Mouse (Mus musculus): ENCODE measurements around the gene Smco1. TPM values are rescaled to one million over a fixed set of nuclear protein-coding genes. Genes with fewer than 3 reads are reported as not detected.

The Smco1 gene
- total RNA-seq, 2 experiments from 2014 or later, result 48.0 to 55.0 TPM

- no peak for DNase-seq
Observed at GRCm38 (mm10) chr16:32311970-32312369, 40.7 kb downstream of the Smco1 start.

DNA sequence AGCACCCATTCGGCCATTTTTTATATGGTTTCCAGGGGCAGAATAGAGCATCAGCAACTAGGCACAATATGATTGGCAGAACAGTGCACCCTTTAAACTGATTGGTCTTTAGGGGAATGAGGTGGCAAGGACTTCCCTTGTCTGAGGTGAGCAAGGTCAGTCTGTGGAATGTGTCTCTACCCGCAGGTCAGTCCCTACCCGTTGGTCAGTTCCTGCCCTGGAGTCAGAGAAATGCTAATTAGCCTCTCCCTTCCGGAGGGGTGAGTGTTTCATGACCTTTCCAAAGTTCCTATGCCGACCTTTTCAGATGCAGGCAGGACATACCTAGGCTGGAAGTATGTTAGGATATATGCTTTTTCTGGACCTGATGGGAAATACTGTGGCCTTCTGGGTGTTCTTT lies 41.1 kb downstream of the Smco1 start:
- DNase-seq, result no peak

GRCm38 (mm10) chr16:32312859-32313258 lies 41.6 kb downstream of the Smco1 start:
- DNase-seq, result no peak

DNA sequence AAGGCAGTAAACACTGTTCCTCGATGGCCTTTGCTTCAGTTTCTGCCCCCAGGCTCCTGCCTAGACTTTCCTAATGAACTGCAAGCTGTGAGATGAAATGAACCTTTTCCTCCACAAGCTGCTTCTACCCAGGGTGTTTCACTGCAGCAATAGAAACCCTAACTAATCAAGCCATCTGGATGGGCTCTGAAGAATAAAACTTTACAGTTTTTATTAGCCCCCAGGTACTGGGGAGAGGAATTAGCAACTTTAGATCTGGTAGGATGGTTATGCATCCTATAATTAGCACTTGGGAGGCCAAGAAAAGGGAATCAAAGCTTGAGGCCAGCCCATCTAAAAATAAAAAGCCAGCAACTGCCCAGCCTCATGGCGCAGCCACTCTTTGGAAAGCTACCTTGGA lies 45.3 kb downstream of the Smco1 start:
- no peak for DNase-seq

DNA sequence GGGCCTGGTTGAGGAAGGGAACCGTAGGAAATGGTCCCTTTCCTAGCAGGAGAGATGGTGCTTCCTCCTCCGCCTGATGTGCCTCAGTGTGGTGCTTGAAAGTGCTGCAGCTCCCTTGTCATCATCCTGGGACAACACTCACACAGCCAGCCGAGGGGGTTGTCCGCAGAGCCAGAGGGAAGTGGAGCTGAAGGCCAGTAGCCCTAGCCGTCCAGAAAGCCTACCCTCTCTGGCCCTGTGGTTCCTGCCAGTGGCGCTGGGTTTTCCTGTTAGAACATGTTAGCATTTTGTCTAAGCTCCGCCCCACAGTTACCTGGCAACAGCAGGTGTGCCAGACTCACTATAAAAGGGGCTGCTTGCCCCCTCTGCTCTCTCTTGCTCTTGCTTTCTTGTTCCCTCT lies 52.7 kb downstream of the Smco1 start:
- no peak for DNase-seq

Small RNA genes lying within 50 kb of the gene (microRNA-seq; reads per million reads assigned to microRNA genes)
- 0 reads per million in 2 experiments for gene Mir1946a (ENCODE audit: borderline replicate concordance in 2 of 2)

Other genes starting within 250 kb of the Smco1 start
- 10 to 100 TPM; 13.8 to 14.7 TPM for gene Pak2, start 192.1 kb upstream of the Smco1 start, total RNA-seq (2021)
- gene Pigx, start 171.7 kb upstream of the Smco1 start, total RNA-seq (2021), result 10 to 100 TPM; 12.6 to 14.0 TPM
- gene Cep19, start 171.7 kb upstream of the Smco1 start, total RNA-seq (2021), result 1 to 10 TPM; 7.7 to 7.9 TPM
- gene Nrros, start 105.9 kb upstream of the Smco1 start, total RNA-seq (2021), result 1 to 10 TPM; 1.9 to 2.5 TPM
- not detected for gene Bex6, start 91.6 kb upstream of the Smco1 start, total RNA-seq (2021)
- gene Fbxo45, start 24.3 kb upstream of the Smco1 start, total RNA-seq (2021), result 10 to 100 TPM; 13.8 to 13.9 TPM
- 1 to 10 TPM; 5.2 TPM for gene Wdr53, start 24.2 kb upstream of the Smco1 start, total RNA-seq (2021)
- gene Rnf168, start 6.0 kb downstream of the Smco1 start, total RNA-seq (2021), result 10 to 100 TPM in 1 of 2 experiments, 1 to 10 TPM in 1; 9.8 to 10.5 TPM
- 10 to 100 TPM; 13.0 to 16.2 TPM for gene Ubxn7, start 60.8 kb downstream of the Smco1 start, total RNA-seq (2021)
- gene Tm4sf19, start 129.0 kb downstream of the Smco1 start, total RNA-seq (2021), result not detected
- gene Tctex1d2, start 148.2 kb downstream of the Smco1 start, total RNA-seq (2021), result 1 to 10 TPM; 4.1 to 4.3 TPM
- gene Pcyt1a, start 159.5 kb downstream of the Smco1 start, total RNA-seq (2021), result 100 to 1,000 TPM in 1 of 2 experiments, 10 to 100 TPM in 1; 95.5 to 104 TPM
- gene Slc51a, start 216.4 kb downstream of the Smco1 start, total RNA-seq (2021), result not detected
- gene Zdhhc19, start 224.8 kb downstream of the Smco1 start, total RNA-seq (2021), result not detected